ENCODE assay signal across 28 mouse cellular contexts in the genomic region with DNA sequence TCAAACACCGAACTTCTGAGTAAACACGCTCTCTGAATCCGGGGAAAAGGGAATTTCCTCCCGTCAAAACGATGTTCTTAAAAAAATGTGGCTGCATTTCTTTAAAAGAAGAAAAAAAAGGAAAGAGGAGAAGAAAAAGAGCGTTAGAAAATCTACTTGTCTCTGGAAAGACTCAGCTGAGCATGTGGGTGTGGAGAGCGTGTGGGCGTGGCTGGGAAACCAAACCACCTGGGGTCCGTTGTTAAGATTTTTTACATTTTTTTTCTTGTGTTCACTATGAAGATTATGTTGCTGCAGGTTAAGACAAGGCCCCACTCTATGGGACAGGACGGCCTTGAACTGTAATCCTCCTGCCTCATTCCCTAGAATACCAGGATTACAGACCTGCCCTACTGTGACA. TPM values are rescaled to one million over a fixed set of nuclear protein-coding genes. Genes with fewer than 3 reads are reported as not detected.
A peak's percentile ranks its signal among the peaks of the same experiment; 100 is the strongest.
DNase-seq lines count a peak whose midpoint lies in the region; ATAC-seq lines count a peak whose summit lies in the region.
"Had no signal": no experiment of that assay in that cellular context is flagged by ENCODE, and none has a peak within 500 bp of the region (broad histone marks: within the 10 kb centered on the region; RNA-seq: fewer than 3 reads in every experiment).

No protein-coding gene starts in this region.

- 86% methylated on average over 10 of the region's 10 CpGs for WGBS in heart, embryonic 11.5 days (ENCODE audit: insufficient replicate concordance)

- H3K27ac ChIP-seq in heart, embryonic 11.5 days (ENCODE audit: low read depth, low read length) = no peak overlapping the region
- H3K27ac ChIP-seq: embryonic facial prominence, embryonic 12.5 days; forebrain, embryonic 10.5 days; forebrain, embryonic 13.5 days; gastrocnemius, adult 2 months; heart, embryonic 15.5 days; hindbrain, embryonic 10.5 days; hindbrain, embryonic 13.5 days; intestine, embryonic 15.5 days had no signal

- H3K36me3 ChIP-seq in heart, embryonic 11.5 days (ENCODE audit: control insufficient read depth, insufficient read depth, low read length) = peaks cover 9% of the 10 kb centered on the region

- ATAC-seq in heart, embryonic 11.5 days (replicated peaks; ENCODE audit: insufficient number of reproducible peaks, low FRiP score, low TSS enrichment) = no peak
- ATAC-seq: activated CD4-positive, CD25-positive, alpha-beta regulatory T cell, adult 4 months; CD4-positive, CD25-positive, alpha-beta regulatory T cell, adult 4 months; forebrain, embryonic 13.5 days; forebrain, embryonic 16.5 days; hindbrain, embryonic 16.5 days; intestine, embryonic 15.5 days had no signal

- H3K4me2 ChIP-seq in heart, embryonic 11.5 days = no peak overlapping the region
- H3K4me2 ChIP-seq: embryonic facial prominence, embryonic 12.5 days; forebrain, embryonic 13.5 days; heart, embryonic 12.5 days; heart, embryonic 15.5 days; hindbrain, embryonic 13.5 days; intestine, embryonic 15.5 days had no signal

- no peak overlapping the region for H3K4me3 ChIP-seq in heart, embryonic 11.5 days (ENCODE audit: low read depth, low read length)
- H3K4me3 ChIP-seq: embryonic facial prominence, embryonic 12.5 days; forebrain, embryonic 10.5 days; forebrain, embryonic 13.5 days; gastrocnemius, adult 2 months; heart, embryonic 12.5 days; heart, embryonic 15.5 days; hindbrain, embryonic 10.5 days; hindbrain, embryonic 13.5 days; intestine, embryonic 15.5 days had no signal

- H3K4me1 ChIP-seq in heart, embryonic 11.5 days (ENCODE audit: control insufficient read depth, insufficient read depth, low read length) = no peaks in the 10 kb centered on the region
- H3K4me1 ChIP-seq: embryonic facial prominence, embryonic 12.5 days; forebrain, embryonic 10.5 days; forebrain, embryonic 13.5 days; heart, embryonic 12.5 days; heart, embryonic 15.5 days; hindbrain, embryonic 10.5 days; hindbrain, embryonic 13.5 days; intestine, embryonic 15.5 days had no signal

- DNase-seq in frontal cortex, postnatal 36 days (ENCODE audit: low spot score in 2 of 2) = peak; percentile 8 to 40
- DNase-seq in frontal cortex, postnatal 25 days (ENCODE audit: low spot score in 2 of 2) = no peak
- peak; percentile 11 to 29 for DNase-seq in right cerebral cortex, adult 2 months (ENCODE audit: low spot score in 2 of 2)
- DNase-seq in right cerebral cortex, postnatal 25 days = no peak
- DNase-seq in brain, adult 2 months (ENCODE audit: low read depth, low spot score) = peak; percentile 19
- DNase-seq: adrenal gland, adult 8-10 months; adrenal gland, postnatal 25 days; cerebellum, adult 18-20 months; cerebellum, adult 9-10 months; cerebellum, postnatal 14 days; gastrocnemius, adult 2 months; gastrocnemius, postnatal 14 days; heart, adult 11 months; heart, postnatal 10 days; heart, postnatal 36 days had no signal

- no peaks in the 10 kb centered on the region for H3K9me3 ChIP-seq in heart, embryonic 11.5 days (replicated peaks; ENCODE audit: control insufficient read depth, low read length)
- H3K9me3 ChIP-seq: embryonic facial prominence, embryonic 12.5 days; forebrain, embryonic 10.5 days; forebrain, embryonic 13.5 days; heart, embryonic 15.5 days; hindbrain, embryonic 10.5 days; hindbrain, embryonic 13.5 days; intestine, embryonic 15.5 days had no signal

- H3K9ac ChIP-seq in heart, embryonic 11.5 days (ENCODE audit: low read depth, low read length) = no peak overlapping the region
- H3K9ac ChIP-seq: embryonic facial prominence, embryonic 12.5 days; forebrain, embryonic 13.5 days; heart, embryonic 12.5 days; heart, embryonic 15.5 days; hindbrain, embryonic 13.5 days; intestine, embryonic 15.5 days had no signal

- no peaks in the 10 kb centered on the region for H3K27me3 ChIP-seq in heart, embryonic 11.5 days (ENCODE audit: control insufficient read depth, insufficient read depth, low read length)
- H3K27me3 ChIP-seq: embryonic facial prominence, embryonic 12.5 days; forebrain, embryonic 13.5 days; heart, embryonic 12.5 days; heart, embryonic 15.5 days; hindbrain, embryonic 13.5 days; intestine, embryonic 15.5 days had no signal

RNA-seq across cellular contexts. Expression of a gene that starts 17.2 kb away (rescaled TPM):
- 28.2 and 29.6 TPM in 2 replicates for polyA plus RNA-seq in heart, embryonic 11.5 days (2014; fragmentation: Nextera tagmentation; extraction: Ambion mirVana)

RNA-seq across cellular contexts. Expression of a gene that starts 28.8 kb away (rescaled TPM):
- polyA plus RNA-seq in heart, embryonic 11.5 days (2014; fragmentation: Nextera tagmentation; extraction: Ambion mirVana) = 9.1 and 10.2 TPM in 2 replicates

RNA-seq across cellular contexts. Expression of a gene that starts 29.9 kb away (rescaled TPM):
- 21.3 and 22.9 TPM in 2 replicates for polyA plus RNA-seq in heart, embryonic 11.5 days (2014; fragmentation: Nextera tagmentation; extraction: Ambion mirVana)

Comparison
In these comparisons a context has a peak if more than half of its experiments do, and no peak if none do; other contexts are left out.
1. DNase-seq: peak in frontal cortex, postnatal 36 days (2 of 2), right cerebral cortex, adult 2 months (2 of 2) and brain, adult 2 months (single experiment); none in frontal cortex, postnatal 25 days (0 of 2) and right cerebral cortex, postnatal 25 days (single experiment).